Mouse (Mus musculus) testis, adult 2 months (tissue): ENCODE data around the gene Dtx3l. TPM values are rescaled to one million over a fixed set of nuclear protein-coding genes. Genes with fewer than 3 reads are reported as not detected.

ENCODE experiments used
- H3K27ac ChIP-seq: fragments of 200-500 bp; 2 replicates; pipeline ENCODE4 v1.5.1; 2012; ENCODE audit warnings: low read depth, low read length; ENCODE audit not compliant: control insufficient read depth, insufficient read depth
- H3K27me3 ChIP-seq: fragments of 200-500 bp; 2 replicates; pipeline ENCODE4 v1.6.1; 2012; ENCODE audit warnings: mild to moderate bottlenecking, low read length, moderate library complexity; ENCODE audit not compliant: control insufficient read depth, insufficient read depth
- H3K36me3 ChIP-seq: fragments of 200-500 bp; 2 replicates; pipeline ENCODE4 v1.6.1; 2012; ENCODE audit warnings: mild to moderate bottlenecking, low read length; ENCODE audit not compliant: control insufficient read depth, insufficient read depth
- H3K4me1 ChIP-seq: fragments of 200-500 bp; 2 replicates; pipeline ENCODE4 v1.6.1; 2012; ENCODE audit warnings: low read length; ENCODE audit not compliant: control insufficient read depth, insufficient read depth
- H3K4me3 ChIP-seq: fragments of 200-500 bp; 2 replicates; pipeline ENCODE4 v1.5.1; 2012; ENCODE audit warnings: low read depth, mild to moderate bottlenecking, low read length, moderate library complexity, mixed read lengths; ENCODE audit not compliant: control insufficient read depth
- CTCF ChIP-seq: fragments of 200-500 bp; IDR thresholded peaks from 2 replicates; pipeline ENCODE4 v1.5.1; 2012; ENCODE audit warnings: low read depth, mild to moderate bottlenecking, inconsistent platforms, low read length, moderate library complexity; ENCODE audit not compliant: control insufficient read depth, insufficient read depth, insufficient replicate concordance
- POLR2A ChIP-seq: fragments of 200-500 bp; IDR thresholded peaks from 2 replicates; pipeline ENCODE4 v1.6.1; 2012; ENCODE audit warnings: low read depth, mild to moderate bottlenecking, inconsistent platforms, low read length, moderate library complexity; ENCODE audit not compliant: control insufficient read depth
- polyA plus RNA-seq: library from polyadenylated mRNA; depleted of rRNA; stranded (reverse); fragments of >200 nt; gene quantifications from 2 replicates; pipeline ENCODE4 v1.2.3, GENCODE M21; 2012; rRNA removed

Dtx3l gene
- polyA plus RNA-seq, result 0.44 and 0.59 TPM in 2 replicates

DNA sequence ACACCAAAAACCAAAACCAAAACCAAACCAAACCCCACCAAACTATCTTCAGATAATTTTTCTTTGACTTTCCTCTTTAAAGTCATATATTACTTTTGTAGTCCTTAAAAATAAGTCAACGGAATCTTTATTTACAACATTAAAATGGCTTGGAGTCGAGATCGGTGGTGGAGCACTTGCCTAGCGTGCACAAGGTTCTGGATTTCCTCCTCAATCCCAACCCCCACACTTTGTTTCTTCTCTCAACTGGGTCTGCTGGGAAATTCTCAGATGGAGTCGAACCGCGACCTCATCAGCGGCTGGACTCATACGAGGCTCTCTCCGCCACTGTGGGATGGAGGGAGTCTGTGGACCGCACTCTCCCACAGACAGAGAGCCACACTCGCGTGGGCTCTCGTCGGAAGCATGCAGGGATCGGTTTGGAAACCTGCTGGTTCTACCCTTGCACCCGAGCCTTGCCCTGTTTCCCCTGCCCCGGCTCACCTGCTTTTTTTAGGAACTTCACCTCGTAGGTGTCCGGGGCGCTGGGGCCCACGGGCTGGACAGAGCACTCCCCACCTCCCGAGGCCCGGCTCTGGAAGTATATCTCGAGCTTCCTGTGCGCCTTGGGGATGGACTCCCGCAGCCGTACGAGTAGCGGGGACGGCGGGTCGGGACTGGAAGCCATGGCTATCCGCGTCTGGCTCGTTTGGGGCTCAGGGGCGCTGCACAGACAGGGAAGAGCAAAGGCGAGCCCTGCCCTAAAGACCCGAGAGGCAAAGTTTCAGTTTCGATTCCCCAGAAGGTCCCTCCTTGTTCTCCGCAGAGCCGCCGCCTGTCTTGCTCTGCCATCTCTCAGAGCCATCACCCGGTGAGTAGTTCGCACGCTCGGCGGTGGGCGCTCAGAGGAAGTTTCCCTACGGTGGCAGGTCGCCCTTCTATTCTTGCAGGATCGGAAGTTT is at the start of gene Dtx3l, which contains the start of gene Parp9:
Gene Dtx3l (minus strand): TSS at position 941 of the 941 bp plus-strand sequence.
Gene Parp9 (plus strand): TSS at position 260 of the 941 bp plus-strand sequence.
- TF ChIP-seq POLR2A, result peak; percentile 27; the same call in 1 of the 2 replicates
- TF ChIP-seq CTCF, result no peak
- Histone ChIP-seq H3K27me3 (no peaks in the 10 kb centered on the region), H3K27ac (no peak within 1 kb of the TSS), H3K4me1 (peaks cover 4% of the 10 kb centered on the region; the same call in 1 of the 2 replicates), H3K4me3 (peak within 1 kb of the TSS; percentile 69), H3K36me3 (no peaks in the 10 kb centered on the region)

DNA sequence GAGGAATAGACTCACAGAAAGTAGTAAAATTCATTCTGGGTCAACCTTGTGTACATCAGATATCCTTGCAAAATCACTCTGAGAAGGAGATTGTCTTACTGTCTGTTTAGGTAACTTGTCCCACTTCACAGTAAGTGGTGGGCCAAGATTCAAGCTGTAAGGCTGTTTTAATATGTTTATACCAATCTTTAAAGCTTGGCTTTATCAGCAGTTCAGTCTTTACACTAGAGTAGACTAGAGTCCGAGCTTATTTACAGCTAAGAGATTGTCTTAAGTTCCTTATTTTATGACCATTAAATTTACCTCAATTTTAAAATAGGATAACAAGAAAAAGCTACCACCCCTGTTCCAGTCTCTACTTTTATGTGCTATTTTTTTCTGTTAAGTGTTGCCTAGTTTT is 49.0 kb upstream of the Dtx3l start:
- no peaks in the 10 kb centered on the region for H3K27me3 ChIP-seq
- H3K4me3 ChIP-seq, result no peak overlapping the region
- TF ChIP-seq CTCF (no peak), POLR2A (no peak)

DNA sequence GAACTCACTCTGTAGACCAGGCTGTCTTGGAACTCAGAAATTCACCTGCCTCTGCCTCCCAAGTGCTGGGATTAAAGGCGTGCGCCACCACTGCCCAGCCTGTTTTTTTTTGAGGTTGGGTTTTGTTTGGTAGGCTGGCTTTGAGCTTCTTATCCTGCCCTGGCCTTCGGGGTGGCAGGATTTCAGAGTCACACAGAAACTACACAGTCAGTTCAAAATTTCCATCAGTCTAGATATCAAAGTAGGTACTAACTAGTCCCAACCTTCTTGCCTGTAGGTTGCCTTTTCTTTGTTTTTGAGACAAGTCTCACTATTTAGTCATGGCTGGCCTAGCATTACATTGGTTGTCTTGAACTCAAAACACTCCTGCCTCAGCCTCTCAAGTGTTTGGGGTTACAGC is 45.5 kb upstream of the Dtx3l start:
- Histone ChIP-seq H3K36me3 (no peaks in the 10 kb centered on the region), H3K27ac (no peak overlapping the region), H3K4me3 (peak overlapping the region; percentile 91), H3K4me1 (peaks cover 5% of the 10 kb centered on the region), H3K27me3 (no peaks in the 10 kb centered on the region)
- no peak for TF ChIP-seq CTCF
- no peak for TF ChIP-seq POLR2A

More for the DNA sequence above, 49.0 kb upstream of the Dtx3l start:
- peaks cover 5% of the 10 kb centered on the region for H3K4me1 ChIP-seq
- no peak overlapping the region for H3K27ac ChIP-seq
- H3K36me3 ChIP-seq, result no peaks in the 10 kb centered on the region

DNA sequence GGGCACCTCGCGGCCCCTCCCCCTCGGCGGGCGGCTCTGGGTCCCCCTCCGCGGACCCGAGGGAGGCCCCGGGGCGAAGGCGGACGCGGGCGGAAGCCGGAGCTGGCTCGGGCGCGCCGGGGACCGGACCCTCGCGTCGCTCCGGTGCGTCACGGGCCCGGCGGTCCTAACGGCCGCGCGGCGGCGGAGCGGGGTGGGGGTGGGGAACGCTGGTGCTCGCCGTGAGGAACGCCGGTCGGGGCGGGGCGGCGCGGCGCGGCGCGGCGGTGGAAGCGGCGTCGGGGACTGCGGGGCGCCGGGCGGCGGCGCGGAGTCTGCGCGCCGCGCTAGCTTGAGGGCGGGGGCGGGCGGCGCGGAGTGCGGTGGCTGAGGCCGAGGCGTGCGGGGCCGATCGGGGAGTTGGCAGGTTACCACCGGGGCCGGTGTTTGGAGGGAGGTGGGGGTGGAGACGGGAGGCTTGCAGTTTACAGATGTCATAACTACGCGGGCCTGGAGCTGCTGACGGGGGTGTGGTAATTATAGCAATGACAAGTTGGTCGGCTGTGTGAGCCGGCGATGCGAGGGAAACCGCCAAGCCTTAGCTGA is 44.7 kb upstream of the Dtx3l start:
- TF ChIP-seq POLR2A (no peak), CTCF (no peak)
- Histone ChIP-seq H3K4me1 (peaks cover 5% of the 10 kb centered on the region), H3K27ac (peak overlapping the region; percentile 82), H3K27me3 (no peaks in the 10 kb centered on the region), H3K4me3 (peak overlapping the region; percentile 91), H3K36me3 (no peaks in the 10 kb centered on the region)

DNA sequence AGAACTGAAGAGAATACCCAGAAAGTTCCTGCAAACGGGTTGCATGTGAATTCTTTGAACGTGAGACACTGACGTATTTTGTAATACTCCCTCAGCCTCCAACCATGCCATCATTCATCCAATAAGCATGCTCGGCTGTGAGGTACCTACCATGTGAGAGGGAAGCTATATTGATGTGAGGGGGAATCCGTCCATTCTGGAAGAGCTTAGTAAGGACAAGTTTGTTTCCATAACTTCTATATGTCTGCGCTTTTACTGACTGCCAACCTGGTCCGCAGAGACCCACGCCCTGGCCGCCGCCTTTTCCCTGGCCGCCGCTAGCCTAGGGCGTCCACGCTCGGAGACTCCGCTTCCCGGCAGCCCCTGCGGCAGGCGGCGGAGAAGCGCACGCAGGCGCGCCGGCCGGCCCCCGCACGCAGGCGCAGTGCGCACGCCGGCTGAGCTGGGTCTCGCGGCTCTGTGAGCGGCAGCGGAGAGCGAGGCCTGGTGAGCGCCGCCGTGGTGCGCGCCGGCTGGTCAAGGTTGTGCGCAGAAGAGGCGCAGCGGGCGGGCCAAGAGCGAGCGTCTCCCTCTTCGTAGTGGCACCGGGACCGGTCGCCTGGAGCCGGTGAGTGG is 44.1 kb upstream of the Dtx3l start:
- TF ChIP-seq CTCF (no peak), POLR2A (peak; percentile 97)
- Histone ChIP-seq H3K4me1 (peaks cover 5% of the 10 kb centered on the region), H3K27me3 (no peaks in the 10 kb centered on the region)

DNA sequence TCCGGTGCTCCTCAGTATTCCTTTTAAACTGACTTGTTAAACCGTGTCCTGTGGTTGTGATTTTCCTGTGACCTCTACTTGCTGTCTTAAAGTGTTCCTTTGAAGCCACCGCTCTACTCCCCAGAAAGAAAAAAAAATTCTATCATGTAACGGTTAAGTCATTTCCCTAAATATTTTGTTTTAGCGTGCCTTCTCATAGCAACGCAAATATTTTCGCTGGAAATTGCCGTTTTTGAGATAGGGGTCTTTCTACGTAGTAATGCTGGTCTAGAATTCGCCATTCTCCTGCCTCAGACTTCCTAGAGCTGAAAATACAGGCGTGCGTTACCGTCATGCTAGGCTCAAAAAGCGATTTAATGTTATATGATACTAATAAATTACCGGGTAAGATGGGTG is 43.6 kb upstream of the Dtx3l start:
- Histone ChIP-seq H3K4me3 (peak overlapping the region; percentile 91), H3K27me3 (no peaks in the 10 kb centered on the region), H3K27ac (peak overlapping the region; percentile 73), H3K36me3 (no peaks in the 10 kb centered on the region), H3K4me1 (peaks cover 5% of the 10 kb centered on the region)
- TF ChIP-seq CTCF, result no peak
- TF ChIP-seq POLR2A, result no peak

More for the DNA sequence above, 44.1 kb upstream of the Dtx3l start:
- Histone ChIP-seq H3K27ac (peak overlapping the region; percentile 82), H3K4me3 (peak overlapping the region; percentile 91), H3K36me3 (no peaks in the 10 kb centered on the region)
